Mouse (Mus musculus): ENCODE data around the gene Top3a.

DNA sequence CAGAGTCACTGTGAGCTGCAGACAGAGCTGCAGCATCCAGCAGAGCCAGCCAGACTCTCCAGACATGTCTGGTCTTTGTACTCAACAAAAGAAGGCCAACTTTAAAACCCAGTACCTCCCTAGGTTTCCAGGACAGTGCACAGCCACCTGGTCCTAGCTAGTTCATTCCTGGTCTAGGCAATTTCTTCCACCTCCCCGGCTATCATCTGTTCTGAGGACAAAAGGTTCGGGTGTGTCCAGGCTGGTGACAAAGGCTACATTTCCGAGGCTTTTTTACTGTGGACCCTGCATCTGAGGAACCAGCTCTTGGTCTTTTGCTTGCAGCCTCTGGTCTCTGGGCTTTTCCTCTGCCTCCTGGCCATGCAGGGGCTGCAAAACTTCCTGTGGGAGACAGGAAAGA is 36.8 kb downstream of the Top3a start:
- TF ChIP-seq EP300 (IDR thresholded peaks at IDR 0.05; ENCODE audit: low read depth) (no peak), CTCF (IDR thresholded peaks at IDR 0.05; ENCODE audit: low read depth) (no peak)
